Mouse (Mus musculus) left cerebral cortex, adult 18-20 months (tissue): ENCODE results near the gene Mfn1. TPM values are rescaled to one million over a fixed set of nuclear protein-coding genes. Genes with fewer than 3 reads are reported as not detected.

ENCODE experiments used
- DNase-seq, 2 experiments: peaks; one replicate each; pipeline ENCODE4 v3.0.0; 2021 to 2022; ENCODE audit warnings: low spot score in 2 of 2, mixed read lengths in 1 of 2
- long read RNA-seq, 2 experiments: library from polyadenylated mRNA; stranded (forward); transcript quantifications; one replicate each; pipeline ENCODE4 v2.0.0; 2021
- total RNA-seq, 2 experiments: library from RNA; stranded (reverse); gene quantifications; 2 replicates each; pipeline ENCODE4 v1.2.3; 2021

Gene Mfn1
- total RNA-seq: 100 to 1,000 TPM in 1 of 2 experiments, 10 to 100 TPM in 1; 88.3 to 104 TPM
- long read RNA-seq, experiment 1, full-length matches to known transcripts: 48 of 70 reads
- long read RNA-seq, experiment 1, partial matches to known transcripts: 11 of 70 reads
- long read RNA-seq, experiment 1, other reads (novel, unspliced or antisense): 11 of 70 reads
- long read RNA-seq, experiment 2, full-length matches to known transcripts: 24 of 37 reads
- long read RNA-seq, experiment 2, partial matches to known transcripts: 8 of 37 reads
- long read RNA-seq, experiment 2, other reads (novel, unspliced or antisense): 5 of 37 reads

DNA sequence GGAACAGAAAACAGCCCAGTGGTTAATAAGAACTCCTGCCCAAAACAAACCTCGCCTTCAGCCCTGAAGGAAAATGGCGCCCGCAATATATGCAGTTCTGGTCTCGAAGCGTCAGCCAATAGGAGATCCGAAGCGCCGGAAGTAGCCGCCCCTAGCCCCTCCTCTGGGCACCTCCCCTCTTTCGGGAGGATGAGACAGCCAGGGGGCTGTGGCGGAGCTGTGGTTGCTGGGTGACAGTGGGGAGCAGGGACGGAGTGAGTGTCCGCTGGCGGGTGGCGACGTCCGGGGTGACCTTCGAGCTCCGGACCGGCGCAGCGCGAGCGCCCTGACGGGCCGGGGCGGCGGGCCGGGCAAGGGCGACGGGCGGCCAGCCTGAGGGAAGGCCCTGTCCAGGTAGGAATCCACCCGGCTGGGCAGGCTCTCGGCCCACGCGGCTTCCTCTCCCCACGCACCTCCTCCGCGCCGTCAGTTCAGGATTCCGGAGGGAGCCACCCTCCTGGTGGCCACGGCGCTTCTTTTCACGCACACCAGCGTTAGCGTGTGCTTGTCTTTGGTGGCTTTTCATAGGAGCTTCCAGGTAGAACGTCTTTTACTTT lies at the start of gene Mfn1:
Mfn1 (plus strand) TSS at position 163 of the 596 bp plus-strand sequence.
- DNase-seq: peak; percentile 86 to 94

DNA sequence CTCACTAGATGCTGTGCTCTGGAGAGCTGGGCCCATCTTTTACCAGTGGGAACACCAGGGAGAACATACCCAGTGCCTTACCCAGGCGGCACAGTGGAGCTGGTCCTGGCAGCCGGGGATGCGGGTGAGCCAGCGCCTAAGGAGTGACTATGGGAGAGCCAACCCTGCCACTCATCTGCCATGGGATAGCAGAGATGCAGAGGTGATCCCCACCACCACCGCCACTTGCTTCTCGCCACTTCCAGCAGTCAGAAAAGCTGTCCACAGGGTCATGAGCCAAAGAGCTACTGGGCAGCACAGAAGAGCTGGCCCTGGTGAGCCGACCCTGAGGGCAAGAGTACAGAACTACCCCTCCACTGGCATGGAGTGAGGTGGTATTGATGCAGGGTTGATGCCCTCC lies 49.3 kb upstream of the Mfn1 start:
- DNase-seq: no peak

DNA sequence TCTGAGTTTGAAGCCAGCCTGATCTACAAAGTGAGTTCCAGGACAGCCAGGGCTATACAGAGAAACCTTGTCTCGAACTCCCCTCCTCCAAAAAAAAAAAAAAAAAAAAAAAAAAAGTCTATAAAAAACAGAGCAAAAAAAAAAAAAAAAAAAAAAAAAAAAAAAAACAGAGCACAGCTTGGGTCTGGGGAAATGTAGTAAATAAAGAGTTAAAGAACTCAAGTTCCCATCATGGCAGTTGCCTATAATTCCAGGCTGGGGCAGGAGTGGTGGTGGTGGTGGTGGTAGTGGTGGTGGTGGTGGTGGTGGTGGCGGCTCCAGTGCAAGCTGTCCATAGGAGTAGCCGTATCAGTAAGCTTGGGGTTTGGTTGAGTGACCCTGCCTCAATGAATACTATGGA lies 46.2 kb upstream of the Mfn1 start:
- DNase-seq: no peak

- DNase-seq: no peak
Measured at GRCm38 (mm10) chr3:32486543-32486942, 42.7 kb upstream of the Mfn1 start.

DNA sequence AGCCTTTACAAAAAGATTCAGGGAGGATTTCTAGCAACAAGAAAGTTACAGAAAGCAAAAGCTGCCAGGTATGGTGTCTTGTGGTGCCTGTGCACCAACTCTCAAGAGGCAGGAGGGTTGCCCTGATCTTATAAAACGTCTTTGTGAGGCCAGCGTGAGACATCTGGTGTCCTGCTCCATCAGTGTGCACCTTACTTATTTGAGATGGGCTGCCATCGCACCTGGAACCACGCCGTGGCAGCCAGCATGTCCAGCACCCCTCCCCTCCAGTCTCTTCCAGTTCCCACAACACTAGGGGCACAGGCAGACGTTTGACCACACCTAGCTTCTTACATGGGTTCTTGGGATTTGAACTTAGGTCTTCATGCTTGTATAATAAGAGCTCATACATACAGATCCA lies 41.1 kb upstream of the Mfn1 start:
- no peak for DNase-seq

DNA sequence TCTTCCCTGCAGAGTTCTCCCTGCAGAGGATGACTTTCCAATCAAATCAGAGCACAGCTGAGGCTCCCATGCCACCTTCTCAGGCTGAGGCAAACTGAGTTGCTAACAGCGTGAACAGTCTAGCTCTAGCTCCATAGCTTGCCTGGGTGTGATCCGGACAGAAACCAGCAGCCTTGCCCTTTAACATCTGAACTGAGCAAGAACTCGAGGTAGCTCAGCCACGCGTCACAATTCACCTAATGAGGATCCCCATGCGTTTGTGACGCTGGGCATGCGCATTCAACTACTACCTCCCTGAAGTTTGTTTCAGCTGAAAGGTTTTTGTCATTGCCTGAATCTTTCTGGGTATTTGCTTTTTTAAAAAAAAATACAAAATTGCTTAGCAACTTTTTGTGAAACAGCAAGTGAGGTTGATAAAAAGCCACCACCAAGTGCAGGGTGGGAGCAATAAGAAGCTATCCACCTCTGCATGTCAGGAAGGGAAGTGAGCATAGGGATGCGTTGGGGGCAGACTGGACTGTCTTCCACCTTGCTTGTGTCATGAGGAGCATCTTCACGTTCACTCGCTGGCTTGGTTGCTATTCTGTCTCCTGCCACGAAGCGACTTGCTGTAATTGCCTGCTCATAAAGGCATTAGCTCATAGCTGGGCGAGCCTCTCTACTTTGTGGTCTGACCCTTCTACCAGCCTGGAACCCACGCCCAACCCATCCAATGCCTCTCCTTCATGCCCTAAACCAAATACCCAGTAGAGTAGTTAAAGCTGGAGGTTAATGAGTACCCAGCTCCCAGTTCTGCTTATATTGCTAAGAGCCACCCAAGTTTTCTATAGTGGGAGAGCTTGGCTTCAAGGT lies 39.0 kb upstream of the Mfn1 start:
- DNase-seq: no peak

DNA sequence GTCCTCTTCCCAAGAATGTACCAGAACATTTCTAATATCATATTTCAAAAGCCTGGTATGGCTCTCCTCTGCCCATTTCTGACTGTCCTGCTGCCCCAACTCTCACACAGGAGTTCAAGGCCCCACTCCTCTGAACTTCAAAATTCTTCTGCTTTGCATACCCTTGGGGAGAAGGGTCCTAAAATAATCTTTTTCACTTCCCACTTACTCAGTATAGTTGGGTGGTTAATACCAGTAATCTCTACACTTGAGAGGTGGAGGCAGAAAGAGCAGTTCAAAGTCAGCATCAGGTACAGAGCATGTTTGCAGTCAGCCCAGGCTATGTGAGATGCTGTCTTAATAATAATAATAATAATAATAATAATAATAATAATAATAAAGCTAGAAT lies 38.3 kb upstream of the Mfn1 start:
- DNase-seq: no peak

- DNase-seq: no peak
Measured at GRCm38 (mm10) chr3:32492097-32493090, 36.9 kb upstream of the Mfn1 start, which contains the start of gene Kcnmb3. TSS of gene Kcnmb3 (minus strand) at chr3:32492231.

DNA sequence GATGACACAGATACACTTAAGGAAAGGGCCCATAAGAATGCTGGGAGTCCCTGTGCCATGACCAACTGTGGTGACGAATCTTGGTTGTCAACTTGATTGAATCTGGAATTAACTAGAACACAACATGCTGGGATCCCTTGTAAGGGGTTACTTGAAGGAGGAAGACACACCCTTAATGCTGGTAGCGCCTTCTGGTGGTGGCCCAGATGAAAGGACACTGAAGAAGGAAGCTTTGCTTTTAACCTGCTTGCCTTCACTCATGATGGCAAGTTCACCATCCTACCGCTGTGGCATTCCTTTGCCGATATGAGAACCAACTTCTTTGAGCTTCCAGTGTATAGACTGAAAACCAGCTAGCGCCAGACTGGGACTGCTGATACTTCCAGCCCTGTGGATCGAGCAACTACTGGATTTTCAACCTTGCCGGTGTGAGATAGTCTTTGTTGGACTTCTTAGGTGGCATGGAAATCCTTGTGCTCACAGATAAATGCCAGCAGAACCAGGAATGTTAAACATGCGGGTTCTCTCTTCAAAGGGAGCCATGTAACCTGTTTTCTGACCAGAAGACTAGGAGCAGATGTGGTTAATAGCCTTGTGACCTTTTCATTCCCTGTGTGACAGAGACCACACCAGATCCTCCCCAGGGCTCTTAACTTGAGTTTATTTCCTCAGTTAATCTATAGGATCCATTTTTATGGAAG lies 34.7 kb upstream of the Mfn1 start:
- no peak for DNase-seq

GRCm38 (mm10) chr3:32495088-32495770 lies 34.0 kb upstream of the Mfn1 start:
- DNase-seq: no peak

GRCm38 (mm10) chr3:32495856-32496710 lies 33.2 kb upstream of the Mfn1 start:
- DNase-seq: no peak

DNA sequence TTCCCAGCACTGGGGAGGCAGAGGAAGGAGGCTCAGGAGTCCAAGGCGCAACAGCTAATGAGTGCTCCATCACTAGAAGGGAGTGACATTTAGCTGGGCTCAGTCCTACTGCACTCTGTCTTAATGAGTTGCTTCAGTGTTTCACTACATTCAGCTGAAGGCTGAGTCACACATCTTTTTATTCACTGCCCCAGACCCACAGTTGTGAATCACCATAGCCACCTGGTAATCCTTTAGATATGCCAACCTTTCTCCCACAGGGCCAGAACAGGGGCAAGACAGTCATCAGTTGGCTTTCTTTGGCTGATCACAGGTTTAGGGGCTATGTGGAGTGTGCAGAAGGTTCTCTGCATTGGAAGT lies 32.6 kb upstream of the Mfn1 start:
- no peak for DNase-seq

- no peak for DNase-seq
Measured at GRCm38 (mm10) chr3:32500346-32500745, 28.9 kb upstream of the Mfn1 start.

- no peak for DNase-seq
Measured at GRCm38 (mm10) chr3:32505841-32506240, 23.4 kb upstream of the Mfn1 start.

DNA sequence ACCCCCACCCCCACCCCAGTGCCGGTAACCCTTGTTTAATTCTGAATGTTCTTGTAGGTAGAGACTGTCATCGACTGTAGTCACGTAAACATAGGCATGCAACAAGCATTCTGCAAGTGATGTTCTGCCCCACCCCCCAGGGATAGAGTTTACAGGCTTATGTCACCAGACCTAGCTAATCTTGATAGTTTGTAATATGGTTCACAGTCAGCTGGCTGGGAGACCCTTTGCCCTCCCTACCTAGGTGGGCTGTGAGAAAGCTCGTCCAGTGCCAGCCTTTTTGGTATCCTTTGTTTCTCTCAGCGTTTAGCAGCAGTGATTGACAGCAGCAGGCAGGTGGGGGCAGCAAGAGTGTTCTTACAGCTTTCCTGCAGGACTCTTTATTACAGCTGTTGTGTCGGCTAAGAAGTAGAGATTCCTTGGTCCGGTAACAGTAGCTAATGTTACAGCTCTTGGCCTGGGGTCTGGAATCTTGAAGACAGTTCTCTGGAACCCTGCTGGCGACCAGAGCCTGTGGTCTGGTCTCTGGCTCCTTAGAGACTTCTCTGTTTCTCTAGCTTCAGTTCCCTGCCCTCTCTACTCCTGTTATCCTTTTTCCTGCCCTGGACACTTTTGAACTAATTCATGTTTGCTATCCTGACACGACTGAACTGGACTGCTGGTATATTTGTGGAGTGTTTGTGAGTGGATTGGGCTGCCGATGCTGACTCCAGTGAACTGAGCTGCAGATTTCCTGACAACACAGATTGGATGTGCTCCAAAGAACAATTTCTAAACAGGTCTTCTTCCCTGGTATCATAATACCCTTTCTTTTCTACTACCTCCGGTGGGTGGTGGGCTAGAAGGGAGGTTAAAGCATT lies 22.7 kb upstream of the Mfn1 start:
- DNase-seq: no peak

GRCm38 (mm10) chr3:32508666-32509324 lies 20.5 kb upstream of the Mfn1 start:
- peak; percentile 67 to 71 for DNase-seq
